Mouse (Mus musculus): ENCODE measurements around the gene Abcc2.

GRCm38 (mm10) chr19:43767549-43768322 lies 14.3 kb upstream of the Abcc2 start:
- TF ChIP-seq EP300 (IDR thresholded peaks at IDR 0.05; ENCODE audit: low read depth) (no peak), CTCF (IDR thresholded peaks at IDR 0.05; ENCODE audit: low read depth) (no peak)

All from liver, embryonic 14.5 days (tissue).